Mouse (Mus musculus) heart, adult 11 months (tissue): ENCODE measurements at regions not wholly inside any gene's neighbourhood (a gene's known extent, or its start where the extent isn't known, plus 50 kb on each side); places are given as distances from the start of the nearest gene placed in this dataset.

Experiments
- DNase-seq: peaks from one replicate; pipeline ENCODE4 v3.0.0; 2022

- DNase-seq: no peak
These were observed 62.1 kb upstream of the Pfn2 start for GRCm38 (mm10) chr3:57910020-57910419.

GRCm38 (mm10) chr3:57911831-57912596, 64.1 kb upstream of the Pfn2 start:
- DNase-seq: no peak

GRCm38 (mm10) chr3:57912650-57913343, 64.9 kb upstream of the Pfn2 start:
- DNase-seq: no peak

GRCm38 (mm10) chr3:57914687-57915086, 66.8 kb upstream of the Pfn2 start:
- no peak for DNase-seq

GRCm38 (mm10) chr3:57918913-57919312, 71.0 kb upstream of the Pfn2 start:
- DNase-seq: no peak

- DNase-seq: no peak
These were observed 71.7 kb upstream of the Pfn2 start for GRCm38 (mm10) chr3:57919390-57920089.

- DNase-seq: no peak
These were observed 72.2 kb upstream of the Pfn2 start for GRCm38 (mm10) chr3:57920090-57920432.

GRCm38 (mm10) chr3:57921071-57921882, 73.4 kb upstream of the Pfn2 start:
- DNase-seq: no peak

GRCm38 (mm10) chr3:57923061-57923460, 75.2 kb upstream of the Pfn2 start:
- DNase-seq: no peak

GRCm38 (mm10) chr3:57932657-57933539, 85.0 kb upstream of the Pfn2 start:
- no peak for DNase-seq

- DNase-seq: no peak
These were observed 87.2 kb upstream of the Pfn2 start for GRCm38 (mm10) chr3:57935042-57935610.

GRCm38 (mm10) chr3:57940504-57941381, 92.9 kb upstream of the Pfn2 start:
- DNase-seq: no peak

- peak; percentile 53 for DNase-seq
These were observed 96.8 kb upstream of the Pfn2 start for GRCm38 (mm10) chr3:57944698-57945097.

- peak; percentile 21 for DNase-seq
These were observed 97.9 kb upstream of the Pfn2 start for GRCm38 (mm10) chr3:57945765-57946164.

- peak; percentile 8 for DNase-seq
These were observed 99.5 kb upstream of the Pfn2 start for GRCm38 (mm10) chr3:57947331-57947730.

GRCm38 (mm10) chr3:57948720-57949119, 100.8 kb upstream of the Pfn2 start:
- DNase-seq: no peak

GRCm38 (mm10) chr3:57950431-57951331, 102.8 kb upstream of the Pfn2 start:
- peak; percentile 92 for DNase-seq

GRCm38 (mm10) chr3:57951438-57951837, 103.6 kb upstream of the Pfn2 start:
- peak; percentile 19 for DNase-seq

GRCm38 (mm10) chr3:57957352-57957751, 109.5 kb upstream of the Pfn2 start:
- peak; percentile 41 for DNase-seq
